Mouse (Mus musculus) C2C12 (cell line): ENCODE measurements around the gene Dph7. TPM values are rescaled to one million over a fixed set of nuclear protein-coding genes. Genes with fewer than 3 reads are reported as not detected.

Source experiments
- H3K27me3 ChIP-seq: one replicate; pipeline ENCODE4 v1.6.1; 2011; ENCODE audit not compliant: control insufficient read depth, insufficient read depth, insufficient read length
- H3K36me3 ChIP-seq: one replicate; pipeline ENCODE4 v1.6.1; 2011; ENCODE audit not compliant: control insufficient read depth, insufficient read depth
- H3K4me3 ChIP-seq: one replicate; pipeline ENCODE4 v1.5.1; 2011; ENCODE audit warnings: mild to moderate bottlenecking, control low read depth; ENCODE audit not compliant: poor library complexity, insufficient read depth, severe bottlenecking
- H3K79me2 ChIP-seq: one replicate; pipeline ENCODE4 v1.6.1; 2011; ENCODE audit not compliant: control insufficient read depth, insufficient read depth
- H3K79me3 ChIP-seq: one replicate; pipeline ENCODE4 v1.6.1; 2011; ENCODE audit warnings: low read depth, control low read depth
- H3ac ChIP-seq: one replicate; pipeline ENCODE3; 2011; ENCODE audit warnings: low read depth; ENCODE audit not compliant: control insufficient read depth, insufficient read length
- CEBPB ChIP-seq: IDR thresholded peaks from one replicate; pipeline ENCODE4 v1.6.1; 2011; ENCODE audit warnings: low read depth, mild to moderate bottlenecking, control low read depth, moderate library complexity
- CTCF ChIP-seq: IDR thresholded peaks from one replicate; pipeline ENCODE4 v1.5.1; 2011; ENCODE audit not compliant: control insufficient read depth, insufficient read depth, insufficient read length
- FOSL1 ChIP-seq: IDR thresholded peaks from one replicate; pipeline ENCODE4 v1.8.0; 2011; ENCODE audit warnings: mild to moderate bottlenecking, low read length; ENCODE audit not compliant: poor library complexity, insufficient read depth, severe bottlenecking
- MAX ChIP-seq: IDR thresholded peaks from one replicate; pipeline ENCODE4 v1.6.1; 2011; ENCODE audit warnings: mild to moderate bottlenecking, control low read depth
- MYOD1 ChIP-seq: IDR thresholded peaks from one replicate; pipeline ENCODE4 v1.6.1; 2011; ENCODE audit warnings: low read depth; ENCODE audit not compliant: control insufficient read depth, insufficient read length
- MYOG ChIP-seq: IDR thresholded peaks from one replicate; pipeline ENCODE4 v1.6.1; 2011; ENCODE audit not compliant: control insufficient read depth, insufficient read length; ENCODE audit errors: extremely low read depth
- USF1 ChIP-seq: IDR thresholded peaks from one replicate; pipeline ENCODE4 v1.6.1; 2011; ENCODE audit warnings: low read depth, mild to moderate bottlenecking, control low read depth, moderate library complexity
- long read RNA-seq, 2 experiments: library from polyadenylated mRNA; unstranded; transcript quantifications; one replicate each; pipeline ENCODE4 v2.0.0; 2019 to 2020
- polyA plus RNA-seq: library from polyadenylated mRNA; unstranded; fragments of >200 nt; fragmentation: generic; extraction: Trizol; gene quantifications from one replicate; pipeline ENCODE4 v1.2.1, GENCODE M21; 2012; ENCODE audit warnings: missing spikeins

Dph7 gene
- polyA plus RNA-seq = 13.9 TPM
- long read RNA-seq, experiment 1, transcript Dph7-201 (9 exons, 1,666 nt) = major isoform, 6 of 10 reads
- long read RNA-seq, experiment 1, partial matches to known transcripts = 0 of 10 reads
- long read RNA-seq, experiment 1, other reads (novel, unspliced or antisense) = 4 of 10 reads
- long read RNA-seq, experiment 2, transcript Dph7-201 (9 exons, 1,666 nt) = major isoform, 19 of 46 reads
- long read RNA-seq, experiment 2, partial matches to known transcripts = 0 of 46 reads
- long read RNA-seq, experiment 2, other reads (novel, unspliced or antisense) = 27 of 46 reads

GRCm38 (mm10) chr2:24962304-24963000 lies at the start of gene Dph7:
Dph7 (plus strand) TSS chr2:24962400.
- Histone ChIP-seq H3K79me2 (peaks cover 11% of the 10 kb centered on the region), H3K4me3 (peak within 1 kb of the TSS; percentile 38), H3ac (peak within 1 kb of the TSS; percentile 80), H3K27me3 (no peaks in the 10 kb centered on the region), H3K79me3 (no peaks in the 10 kb centered on the region), H3K36me3 (peaks cover 41% of the 10 kb centered on the region)
- TF ChIP-seq CEBPB (no peak), MYOD1 (no peak), MAX (no peak), MYOG (no peak), CTCF (peak; percentile 83), FOSL1 (no peak)

DNA sequence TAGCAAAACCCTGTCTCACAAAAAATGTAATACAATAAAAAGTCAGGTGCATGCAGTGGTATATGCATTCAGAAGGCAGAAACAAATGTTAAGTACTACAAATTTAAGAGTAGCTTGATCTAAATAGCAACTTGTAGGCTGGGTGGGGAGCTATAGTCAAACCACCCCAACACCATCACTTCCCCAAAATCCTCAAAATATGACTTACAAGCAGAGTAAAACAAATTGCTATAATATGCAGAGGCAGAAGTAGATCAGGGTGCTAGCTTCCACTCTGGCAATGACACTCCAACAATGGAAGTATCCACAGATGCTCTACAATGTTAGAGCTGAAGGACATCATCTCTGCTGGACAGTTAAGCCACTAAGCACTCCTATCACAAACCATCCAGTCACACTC lies 49.6 kb upstream of the Dph7 start:
- H3K79me3 ChIP-seq = peaks cover 92% of the 10 kb centered on the region
- H3K27me3 ChIP-seq = no peaks in the 10 kb centered on the region
- H3K79me2 ChIP-seq = peaks cover 100% of the 10 kb centered on the region
- H3K36me3 ChIP-seq = peaks cover 21% of the 10 kb centered on the region
- TF ChIP-seq MYOG (no peak), MAX (no peak), CTCF (no peak), CEBPB (no peak), MYOD1 (no peak), USF1 (no peak), FOSL1 (no peak)
- H3K4me3 ChIP-seq = no peak overlapping the region
- H3ac ChIP-seq = no peak overlapping the region

DNA sequence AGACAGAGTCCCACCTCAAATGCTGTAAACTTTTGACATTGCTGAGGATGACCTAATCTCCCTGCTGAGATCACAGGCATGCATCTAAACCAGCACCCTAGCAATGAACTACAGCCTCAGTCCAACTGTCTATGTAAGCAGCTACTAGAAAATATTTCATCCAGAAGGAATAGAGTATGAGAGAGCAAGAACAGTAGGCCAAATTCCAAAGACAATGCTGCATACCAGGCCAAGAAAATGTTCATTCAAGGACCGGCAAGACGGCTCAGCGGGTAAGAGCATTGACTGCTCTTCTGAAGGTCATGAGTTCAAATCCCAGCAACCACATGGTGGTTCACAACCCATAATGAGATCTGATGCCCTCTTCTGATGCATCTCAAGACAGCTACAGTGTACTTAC lies 47.4 kb upstream of the Dph7 start:
- Histone ChIP-seq H3K79me2 (peaks cover 97% of the 10 kb centered on the region), H3ac (no peak overlapping the region), H3K79me3 (peaks cover 84% of the 10 kb centered on the region), H3K27me3 (no peaks in the 10 kb centered on the region), H3K4me3 (no peak overlapping the region), H3K36me3 (peaks cover 18% of the 10 kb centered on the region)
- TF ChIP-seq FOSL1 (no peak), MYOD1 (no peak), MAX (no peak), USF1 (no peak), MYOG (no peak), CEBPB (no peak), CTCF (no peak)

DNA sequence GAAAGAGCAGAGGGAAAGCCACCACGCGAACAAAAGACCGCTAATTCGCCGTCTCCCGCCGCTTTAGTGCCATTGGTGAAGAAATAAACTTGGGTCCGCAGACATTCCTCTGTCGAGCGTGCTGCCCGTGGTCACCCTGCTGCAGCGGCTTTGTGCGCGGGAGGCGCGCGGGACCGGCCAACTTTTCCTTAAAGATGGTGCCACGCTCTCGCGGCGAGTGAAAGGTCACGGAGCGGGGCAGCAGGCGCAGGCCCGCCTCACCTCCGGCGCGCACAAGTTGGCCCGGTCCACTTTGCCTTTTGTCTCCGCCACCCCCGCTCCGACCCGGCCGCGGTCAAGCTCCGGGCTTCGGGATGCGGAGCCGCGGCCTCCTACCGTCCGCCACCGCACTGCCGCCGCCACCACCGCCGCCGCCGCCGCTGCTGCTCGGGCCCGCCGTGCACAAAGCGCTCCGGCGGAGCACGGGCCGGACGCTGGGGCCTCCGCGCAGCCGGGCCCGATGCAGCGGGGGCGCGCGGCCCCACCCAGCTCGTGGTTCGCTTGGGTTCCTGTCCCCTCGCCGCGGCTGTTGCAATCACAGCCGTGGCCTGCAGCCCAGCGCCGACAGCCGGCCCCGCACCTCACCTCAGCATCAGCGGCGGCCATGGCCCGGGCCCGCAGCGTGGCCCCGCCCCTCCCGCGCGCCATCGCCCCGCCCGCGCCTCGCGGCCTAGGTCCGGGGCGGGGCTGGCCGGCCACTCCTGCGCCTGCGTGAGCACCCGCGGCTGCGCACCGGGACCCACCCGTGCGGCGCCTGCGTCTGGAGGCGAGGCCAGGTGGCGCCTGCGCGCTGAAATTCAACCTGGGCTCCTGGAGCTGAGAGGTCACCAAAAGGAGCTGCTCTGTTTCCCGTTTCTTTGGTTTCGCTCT lies 43.0 kb upstream of the Dph7 start, which contains the start of gene Ehmt1:
TSS of gene Ehmt1 (minus strand) at position 685 of the 909 bp plus-strand sequence.
- peak; percentile 40 for TF ChIP-seq MAX
- no peak for TF ChIP-seq USF1
- TF ChIP-seq CEBPB = peak; percentile 9
- Histone ChIP-seq H3K79me2 (peaks cover 53% of the 10 kb centered on the region), H3K4me3 (peak within 1 kb of the TSS; percentile 100), H3K79me3 (peaks cover 47% of the 10 kb centered on the region), H3K36me3 (no peaks in the 10 kb centered on the region), H3K27me3 (no peaks in the 10 kb centered on the region), H3ac (peak within 1 kb of the TSS; percentile 86)

DNA sequence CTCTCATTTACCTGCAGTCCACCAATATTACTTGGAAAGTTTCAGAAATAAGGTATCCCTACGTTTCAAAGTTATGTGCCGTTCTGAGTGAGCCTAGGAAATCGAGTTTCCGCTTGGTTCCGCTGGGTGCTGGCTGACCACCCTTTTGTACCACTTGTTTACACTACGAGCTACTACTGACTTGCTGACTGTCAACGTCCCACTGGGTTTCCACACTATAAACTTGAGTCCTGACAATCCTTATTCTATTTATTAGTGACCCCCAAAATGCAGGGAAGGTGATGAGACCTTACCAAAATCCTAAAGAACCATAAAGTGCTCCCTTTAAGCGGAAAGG lies 42.4 kb upstream of the Dph7 start:
- peak overlapping the region; percentile 53 for H3ac ChIP-seq
- H3K36me3 ChIP-seq = no peaks in the 10 kb centered on the region
- H3K4me3 ChIP-seq = peak overlapping the region; percentile 100
- peaks cover 47% of the 10 kb centered on the region for H3K79me2 ChIP-seq
- no peaks in the 10 kb centered on the region for H3K27me3 ChIP-seq
- H3K79me3 ChIP-seq = peaks cover 41% of the 10 kb centered on the region
- TF ChIP-seq USF1 (no peak), MYOD1 (no peak), CTCF (no peak), FOSL1 (no peak), CEBPB (no peak), MYOG (no peak), MAX (no peak)
